Mouse (Mus musculus) thymus, postnatal 25 days (tissue): ENCODE measurements around the gene Psme1.

Experiments
- DNase-seq: peaks from one replicate; pipeline ENCODE4 v3.0.0; 2022

The Psme1 gene

GRCm38 (mm10) chr14:55603633-55604576 is 26.0 kb downstream of the Psme1 start:
- peak; percentile 97 for DNase-seq

DNA sequence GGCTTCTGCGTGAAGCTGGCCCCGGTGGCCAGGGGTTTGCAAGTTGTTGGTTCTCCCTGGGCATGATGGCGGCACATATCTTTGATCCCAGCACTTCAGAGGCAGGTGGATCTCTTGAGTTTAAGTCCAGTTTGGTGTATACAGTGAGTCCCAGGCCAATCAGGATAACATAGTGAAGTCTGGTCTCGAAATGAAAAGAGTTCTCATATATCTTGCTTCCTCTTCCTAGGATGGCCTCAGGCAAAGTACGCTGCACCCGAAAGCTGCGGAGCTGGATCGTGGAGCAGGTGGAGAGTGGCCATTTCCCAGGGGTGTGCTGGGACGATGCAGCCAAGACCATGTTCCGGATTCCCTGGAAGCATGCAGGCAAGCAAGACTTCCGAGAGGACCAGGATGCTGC is 26.9 kb downstream of the Psme1 start:
- no peak for DNase-seq

GRCm38 (mm10) chr14:55605743-55606459 is 28.0 kb downstream of the Psme1 start:
- DNase-seq: no peak

- DNase-seq: no peak
Measured at GRCm38 (mm10) chr14:55608339-55608738, 30.4 kb downstream of the Psme1 start.

- DNase-seq: no peak
Measured at GRCm38 (mm10) chr14:55613346-55613745, 35.4 kb downstream of the Psme1 start.

DNA sequence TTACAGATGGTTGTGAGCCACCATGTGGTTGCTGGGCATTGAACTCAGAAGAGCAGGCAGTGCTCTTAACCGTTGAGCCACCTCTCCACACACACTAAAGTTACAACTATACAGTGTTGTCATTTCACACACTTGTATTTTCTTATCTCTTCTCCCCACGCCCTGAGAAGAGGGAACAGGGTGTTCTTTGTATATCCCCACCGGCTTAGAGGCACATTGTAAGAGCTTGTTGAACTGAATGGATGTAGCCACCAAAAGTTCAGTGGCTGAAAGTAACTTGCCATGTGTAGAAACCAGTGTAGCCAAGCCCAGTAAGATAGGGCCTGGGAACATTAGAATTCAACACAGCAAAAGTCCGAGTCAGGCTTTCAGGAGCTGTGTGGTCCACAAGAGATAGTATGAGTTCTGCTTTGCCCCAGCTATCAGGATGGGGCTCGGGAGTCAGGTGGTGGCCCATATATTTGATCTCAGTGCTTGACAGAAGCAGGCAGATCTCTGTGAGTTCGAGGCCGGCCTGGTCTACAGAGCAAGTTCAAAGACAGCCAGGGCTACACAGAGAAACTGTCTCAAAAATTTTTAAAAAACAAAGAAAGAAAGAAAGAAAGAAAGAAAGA is 36.7 kb downstream of the Psme1 start:
- no peak for DNase-seq

DNA sequence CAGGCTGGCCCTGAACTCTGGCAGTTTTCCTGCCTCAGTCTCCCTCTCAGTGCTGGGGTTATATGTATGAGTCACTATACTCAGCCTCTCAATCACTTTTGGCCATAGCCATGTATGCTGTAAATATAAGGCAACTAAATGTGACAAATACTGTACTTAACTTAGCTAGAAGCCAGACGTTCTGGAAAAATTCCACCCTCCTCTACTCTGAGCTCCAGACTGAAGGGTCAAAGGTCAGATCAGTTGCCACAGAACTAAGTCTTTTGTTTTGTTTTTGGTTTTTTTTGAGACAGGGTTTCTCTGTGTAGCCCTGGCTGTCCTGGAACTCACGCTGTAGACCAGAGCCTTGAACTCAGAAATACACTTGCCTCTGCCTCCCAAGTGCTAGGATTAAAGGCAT is 38.0 kb downstream of the Psme1 start:
- DNase-seq: no peak

- DNase-seq: no peak
Measured at GRCm38 (mm10) chr14:55616844-55617243, 38.9 kb downstream of the Psme1 start.

DNA sequence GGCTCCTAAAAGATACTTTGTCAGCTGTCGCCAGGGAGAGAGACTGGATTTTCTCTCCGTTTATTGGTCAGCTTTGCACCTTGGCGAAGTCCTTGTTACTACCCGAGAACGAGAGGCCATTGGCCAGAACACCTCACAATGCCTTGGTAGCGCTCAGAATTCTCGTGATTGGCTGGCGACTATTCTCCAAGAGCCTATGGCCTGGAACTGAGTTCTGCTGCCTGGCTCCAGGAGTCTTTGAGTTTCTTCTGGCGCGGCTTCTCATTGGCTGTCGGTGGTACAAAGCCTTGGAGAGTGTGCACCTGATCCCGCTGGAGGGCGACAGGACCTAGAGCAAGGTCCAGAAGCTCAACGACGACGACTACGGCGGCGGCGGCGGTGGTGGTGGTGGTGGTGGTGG is 39.9 kb downstream of the Psme1 start, which contains the start of gene Rec8:
Rec8 (plus strand) TSS at position 216 of the 400 bp plus-strand sequence.
- DNase-seq: no peak

DNA sequence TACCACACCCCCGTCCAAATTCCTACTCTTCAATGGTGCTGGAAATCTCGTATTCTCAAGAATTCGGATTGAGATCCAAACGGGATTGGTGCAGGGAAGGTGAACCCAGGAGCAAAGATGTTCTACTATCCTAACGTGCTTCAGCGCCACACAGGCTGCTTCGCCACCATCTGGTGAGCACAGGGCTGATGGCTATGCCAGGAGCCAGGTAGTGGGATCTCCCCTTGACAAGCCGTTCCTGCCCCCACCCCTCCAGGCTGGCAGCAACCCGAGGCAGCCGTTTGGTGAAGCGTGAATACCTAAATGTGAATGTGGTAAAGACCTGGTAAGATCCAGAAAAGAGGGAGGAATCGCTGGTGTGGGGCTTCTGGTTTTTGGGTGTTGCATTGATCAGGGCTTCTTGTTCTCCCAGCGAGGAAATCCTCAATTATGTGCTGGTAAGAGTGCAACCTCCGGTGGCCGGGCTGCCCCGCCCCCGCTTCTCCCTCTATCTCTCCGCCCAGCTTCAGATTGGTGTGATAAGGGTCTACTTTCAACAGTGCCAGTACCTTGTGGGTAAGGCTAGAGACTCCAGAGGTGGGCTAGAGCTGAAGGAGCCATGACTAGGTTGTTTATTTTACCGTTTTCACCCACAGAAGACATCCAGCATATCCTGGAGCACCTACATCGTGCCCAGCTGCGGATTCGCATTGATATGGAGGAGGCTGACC is 40.7 kb downstream of the Psme1 start:
- DNase-seq: no peak

GRCm38 (mm10) chr14:55628077-55628827 is 50.3 kb downstream of the Psme1 start:
- no peak for DNase-seq

GRCm38 (mm10) chr14:55629312-55629711 is 51.4 kb downstream of the Psme1 start:
- peak; percentile 82 for DNase-seq
